Mouse (Mus musculus) ovary, postnatal 10 days (tissue): ENCODE data around the gene Glycam1.

Experiments used
- DNase-seq: peaks from one replicate; pipeline ENCODE4 v3.0.0; 2022; ENCODE audit warnings: low spot score

The Glycam1 gene

DNA sequence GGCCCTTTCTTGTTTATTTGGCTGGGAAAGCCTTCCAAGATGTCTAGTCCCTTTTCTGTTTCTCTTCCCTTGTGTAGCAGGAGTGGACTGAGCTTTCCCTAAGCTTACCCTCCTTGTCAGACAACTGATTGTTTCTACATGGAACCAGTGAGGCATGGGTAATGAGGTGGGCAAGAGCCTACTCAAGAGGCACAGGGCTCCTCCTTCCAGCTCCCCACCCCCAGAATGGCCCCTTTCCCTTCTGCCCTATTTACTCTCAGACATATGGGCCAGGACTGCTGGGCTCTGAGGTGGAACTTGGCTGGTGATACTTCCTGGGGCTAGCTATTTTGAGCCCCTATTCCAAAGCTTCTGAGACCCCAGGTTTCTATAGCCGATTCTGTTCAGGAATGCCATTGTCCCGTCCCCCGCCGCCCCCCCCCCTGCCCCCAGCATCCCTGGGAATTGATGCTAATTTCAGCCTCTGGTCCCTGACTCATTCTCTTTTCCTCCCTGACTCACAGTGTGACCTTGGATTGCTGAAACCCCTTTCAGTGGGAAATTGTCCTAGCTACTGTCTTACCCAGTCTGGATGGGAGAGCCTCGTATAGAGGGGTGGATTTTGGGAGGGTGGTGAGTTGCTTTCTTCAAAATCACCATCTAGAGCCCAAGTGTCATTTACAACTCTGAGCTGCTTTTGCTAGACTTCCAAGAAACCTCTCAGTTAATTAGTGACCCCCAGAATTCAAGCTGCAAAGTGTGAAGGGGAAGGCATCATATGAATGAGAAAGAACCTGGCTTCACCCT is 46.1 kb downstream of the Glycam1 start:
- DNase-seq, result no peak

DNA sequence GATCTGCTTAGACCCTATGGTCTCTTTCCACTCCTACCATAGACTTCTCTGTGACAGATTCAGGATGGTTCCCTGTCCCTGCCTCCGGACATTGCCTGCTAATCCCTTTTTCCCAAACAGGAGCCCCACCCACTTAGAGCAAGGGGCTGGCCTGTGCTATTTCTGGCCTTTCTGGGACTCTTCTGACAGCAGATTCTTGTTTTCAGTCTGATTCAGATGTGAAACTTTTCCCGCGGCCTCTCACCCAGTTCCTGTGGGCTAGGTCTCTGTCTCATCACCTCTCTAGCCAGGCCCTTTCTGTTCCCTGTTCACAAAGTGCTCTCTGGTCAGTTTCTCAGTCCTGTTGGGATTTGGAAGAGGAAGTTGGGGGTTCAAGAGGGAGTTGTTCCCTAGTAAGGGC is 50.0 kb downstream of the Glycam1 start:
- no peak for DNase-seq

DNA sequence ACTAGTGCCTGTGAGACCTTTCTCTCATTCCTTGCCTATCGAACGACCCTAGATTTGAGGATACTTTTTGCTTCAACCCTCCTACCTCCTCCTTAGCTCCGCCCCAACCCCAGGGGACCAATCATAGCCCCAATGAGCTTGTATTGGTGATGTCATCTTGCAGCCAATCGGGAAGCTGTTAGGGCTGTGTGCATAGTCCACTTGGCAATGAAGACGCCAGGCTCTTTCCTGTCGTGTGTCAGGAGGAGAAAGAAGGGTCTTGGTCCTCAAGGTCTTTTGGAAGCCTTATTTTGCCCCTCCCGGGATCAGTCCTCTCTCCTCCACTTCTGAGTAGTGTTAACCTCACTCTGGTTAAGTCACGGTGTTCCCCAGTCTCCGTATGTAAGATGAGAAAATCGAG is 50.8 kb downstream of the Glycam1 start:
- no peak for DNase-seq

DNA sequence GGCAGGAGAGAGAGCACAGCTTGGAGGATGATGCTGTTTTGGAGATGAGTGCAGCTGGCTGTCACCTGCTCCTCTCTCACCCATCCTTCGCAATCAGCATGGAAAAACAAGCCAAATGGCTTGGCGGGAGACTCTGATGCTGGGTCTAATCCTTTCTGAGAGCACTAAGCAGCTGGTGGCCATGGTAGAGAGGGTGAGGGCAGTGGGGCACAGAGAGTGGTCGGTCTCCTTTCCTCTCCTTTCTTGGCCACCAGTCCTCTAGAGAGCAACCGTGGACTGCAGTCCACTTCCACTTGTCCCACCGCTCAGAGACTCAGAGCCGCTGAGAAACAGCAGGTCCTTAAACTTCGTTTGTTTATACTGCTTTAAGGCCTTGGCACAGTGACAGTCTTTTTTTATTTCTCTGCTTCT is 51.3 kb downstream of the Glycam1 start:
- no peak for DNase-seq
